Mouse (Mus musculus) mesoderm, embryonic 11.5 days (tissue): ENCODE measurements around the gene Pde1b.
A peak's percentile ranks its signal among the peaks of the same experiment; 100 is the strongest.

Experiments
- DNase-seq: peaks from one replicate; pipeline ENCODE4 v3.0.0-alpha.2; 2012; ENCODE audit warnings: low read depth, low spot score

Pde1b gene

GRCm38 (mm10) chr15:103547983-103548382, 45.1 kb downstream of the Pde1b start:
- no peak for DNase-seq

- no peak for DNase-seq
Observed at GRCm38 (mm10) chr15:103549475-103549874, 46.6 kb downstream of the Pde1b start.

- DNase-seq: peak; percentile 50
Observed at GRCm38 (mm10) chr15:103551053-103551452, 48.2 kb downstream of the Pde1b start.

GRCm38 (mm10) chr15:103552096-103552690, 49.4 kb downstream of the Pde1b start:
- peak; percentile 68 for DNase-seq

- DNase-seq: no peak
Observed at GRCm38 (mm10) chr15:103564981-103565380, 62.1 kb downstream of the Pde1b start, which contains the start of gene Glycam1. TSS of gene Glycam1 (minus strand) at chr15:103565081.
